Mouse (Mus musculus): ENCODE measurements at regions not wholly inside any gene's neighbourhood (a gene's known extent, or its start where the extent isn't known, plus 50 kb on each side); places are given as distances from the start of the nearest gene placed in this dataset.
"Not testable (repeated sequence)": the region's sequence is repeated elsewhere in the genome, so short reads cannot be mapped to it uniquely, and the experiment has no call there.

DNA sequence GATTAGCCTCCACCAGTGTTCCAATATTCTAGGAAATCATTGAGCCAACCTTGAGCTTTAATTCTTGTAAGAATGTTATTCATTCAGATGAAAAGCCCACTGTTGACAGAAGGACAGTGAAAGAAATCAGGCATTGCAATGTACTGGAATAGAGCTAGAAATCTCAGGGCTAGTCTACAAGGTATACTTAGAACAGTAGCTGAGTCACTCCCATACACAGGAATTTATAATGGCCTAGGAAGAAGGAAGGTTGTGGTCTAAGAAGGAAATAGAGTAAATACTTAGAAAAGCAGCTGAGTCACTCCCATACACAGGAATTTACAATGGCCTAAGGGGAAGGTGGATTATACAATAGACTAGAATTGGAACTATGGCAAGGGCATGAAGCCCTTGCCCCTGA is 174.6 kb downstream of the Fam181b start:
- ATAC-seq; H3K36me3 ChIP-seq (ENCODE audit: control insufficient read depth, insufficient read depth, low read length); H3K27ac ChIP-seq (ENCODE audit: low read length); H3K9ac ChIP-seq (ENCODE audit: low read depth, low read length); H3K4me3 ChIP-seq (ENCODE audit: low read depth, low read length); H3K27me3 ChIP-seq (ENCODE audit: control insufficient read depth, insufficient read depth, low read depth, low read length); H3K4me2 ChIP-seq (ENCODE audit: low read length); H3K4me1 ChIP-seq (ENCODE audit: control insufficient read depth, insufficient read depth, low read length); H3K9me3 ChIP-seq (replicated peaks; ENCODE audit: control insufficient read depth, low read length, poor library complexity, severe bottlenecking): not testable (repeated sequence)

DNA sequence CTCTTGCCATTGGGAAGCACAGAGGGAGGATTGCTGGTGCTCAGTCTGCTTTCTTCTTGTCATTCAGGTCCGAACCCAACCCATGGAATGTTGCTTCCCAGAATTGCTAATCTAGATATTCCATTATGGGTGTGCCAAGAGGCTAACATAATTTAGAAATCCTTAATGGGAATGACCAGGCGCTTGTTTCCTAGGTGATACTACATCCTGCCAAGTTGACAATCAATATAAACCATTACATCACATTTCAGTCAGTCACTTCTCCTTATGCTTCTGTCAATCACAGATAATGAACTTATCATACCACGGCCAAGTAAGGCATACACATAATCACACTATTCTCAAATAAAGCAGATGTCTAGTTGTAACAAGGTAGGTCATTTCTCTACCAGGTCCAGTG is 206.1 kb downstream of the Fam181b start:
- Histone ChIP-seq H3K4me3 (ENCODE audit: low read depth, low read length) (no peak overlapping the region), H3K9me3 (replicated peaks; ENCODE audit: control insufficient read depth, low read length, poor library complexity, severe bottlenecking) (no peaks in the 10 kb centered on the region), H3K9ac (ENCODE audit: low read depth, low read length) (no peak overlapping the region), H3K36me3 (ENCODE audit: control insufficient read depth, insufficient read depth, low read length) (no peaks in the 10 kb centered on the region), H3K4me2 (ENCODE audit: low read length) (no peak overlapping the region), H3K27ac (ENCODE audit: low read length) (no peak overlapping the region), H3K27me3 (ENCODE audit: control insufficient read depth, insufficient read depth, low read depth, low read length) (no peaks in the 10 kb centered on the region), H3K4me1 (ENCODE audit: control insufficient read depth, insufficient read depth, low read length) (no peaks in the 10 kb centered on the region)
- no peak for ATAC-seq
- 72% methylated on average over 3 of the region's 3 CpGs for WGBS

DNA sequence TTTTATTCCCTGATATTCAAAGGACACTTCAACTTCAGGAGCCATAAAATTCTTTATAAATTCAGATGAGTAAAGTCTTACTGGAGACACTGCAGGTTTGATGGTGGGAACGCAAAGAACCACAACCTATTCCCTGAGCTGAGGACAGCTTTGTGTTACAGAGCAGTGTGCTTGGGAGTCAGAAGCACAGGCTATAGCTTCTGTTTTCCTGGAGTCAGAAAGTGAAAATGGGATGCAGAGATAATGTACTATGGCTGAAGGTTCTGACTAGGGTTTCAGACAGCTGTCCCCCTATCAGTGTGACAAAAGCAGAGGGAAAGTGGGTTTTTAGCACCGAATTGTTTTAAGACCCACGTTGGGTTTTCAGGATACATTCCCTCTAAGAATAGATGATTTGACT is 211.8 kb downstream of the Fam181b start:
- H3K9ac ChIP-seq (ENCODE audit: low read depth, low read length) = no peak overlapping the region
- H3K27me3 ChIP-seq (ENCODE audit: control insufficient read depth, insufficient read depth, low read depth, low read length) = no peaks in the 10 kb centered on the region
- H3K4me1 ChIP-seq (ENCODE audit: control insufficient read depth, insufficient read depth, low read length) = peaks cover 7% of the 10 kb centered on the region
- no peaks in the 10 kb centered on the region for H3K9me3 ChIP-seq (replicated peaks; ENCODE audit: control insufficient read depth, low read length, poor library complexity, severe bottlenecking)
- H3K4me2 ChIP-seq (ENCODE audit: low read length) = no peak overlapping the region
- 0 out of 2 replicates have a peak overlapping the region, but pooled peaks have one; percentile 18 for H3K27ac ChIP-seq (ENCODE audit: low read length)
- 44% methylated on average over 3 of the region's 3 CpGs for WGBS
- no peak overlapping the region for H3K4me3 ChIP-seq (ENCODE audit: low read depth, low read length)
- no peak for ATAC-seq
- no peaks in the 10 kb centered on the region for H3K36me3 ChIP-seq (ENCODE audit: control insufficient read depth, insufficient read depth, low read length)

DNA sequence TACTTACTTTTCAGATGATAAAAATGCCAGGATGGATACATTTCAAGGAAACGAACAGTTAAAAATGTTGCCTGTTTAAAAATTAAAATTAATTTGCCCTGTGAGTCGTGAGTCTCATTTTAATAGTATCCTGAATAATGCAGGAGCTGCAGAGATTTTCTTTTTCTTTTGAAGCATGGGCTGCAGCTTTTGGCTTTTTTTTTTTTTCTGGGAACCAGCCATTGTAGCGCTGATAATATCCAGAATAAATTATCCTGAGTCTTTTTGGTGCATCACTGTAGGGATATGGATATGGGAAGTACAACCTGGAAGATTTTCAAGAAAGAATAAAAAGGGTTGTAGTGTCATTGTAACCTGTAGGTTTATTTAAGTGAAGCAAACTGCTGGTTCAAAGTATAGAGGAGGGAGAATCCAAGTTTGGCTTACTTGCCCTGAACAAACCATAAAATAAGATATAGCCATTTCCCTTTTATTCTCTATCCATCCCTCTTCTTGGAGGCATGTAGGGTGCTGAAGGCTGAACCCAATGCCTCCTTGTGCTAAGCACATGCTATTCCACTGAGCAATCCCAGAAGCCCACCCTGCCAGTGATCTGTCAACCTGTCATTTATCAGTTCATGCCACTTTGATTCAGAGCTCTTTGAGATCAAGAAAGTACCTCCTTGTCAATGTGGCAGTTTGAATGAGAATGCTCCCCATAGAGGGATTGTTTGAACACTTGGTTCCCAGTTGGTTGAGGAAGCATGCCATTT is 212.5 kb downstream of the Fam181b start:
- Histone ChIP-seq H3K4me1 (ENCODE audit: control insufficient read depth, insufficient read depth, low read length) (peaks cover 7% of the 10 kb centered on the region), H3K9ac (ENCODE audit: low read depth, low read length) (no peak overlapping the region), H3K36me3 (ENCODE audit: control insufficient read depth, insufficient read depth, low read length) (no peaks in the 10 kb centered on the region), H3K4me3 (ENCODE audit: low read depth, low read length) (no peak overlapping the region), H3K27me3 (ENCODE audit: control insufficient read depth, insufficient read depth, low read depth, low read length) (no peaks in the 10 kb centered on the region), H3K9me3 (replicated peaks; ENCODE audit: control insufficient read depth, low read length, poor library complexity, severe bottlenecking) (no peaks in the 10 kb centered on the region), H3K4me2 (ENCODE audit: low read length) (no peak overlapping the region), H3K27ac (ENCODE audit: low read length) (no peak overlapping the region)
- WGBS = 28% methylated on average over 3 of the region's 3 CpGs
- peak; percentile 76 for ATAC-seq

DNA sequence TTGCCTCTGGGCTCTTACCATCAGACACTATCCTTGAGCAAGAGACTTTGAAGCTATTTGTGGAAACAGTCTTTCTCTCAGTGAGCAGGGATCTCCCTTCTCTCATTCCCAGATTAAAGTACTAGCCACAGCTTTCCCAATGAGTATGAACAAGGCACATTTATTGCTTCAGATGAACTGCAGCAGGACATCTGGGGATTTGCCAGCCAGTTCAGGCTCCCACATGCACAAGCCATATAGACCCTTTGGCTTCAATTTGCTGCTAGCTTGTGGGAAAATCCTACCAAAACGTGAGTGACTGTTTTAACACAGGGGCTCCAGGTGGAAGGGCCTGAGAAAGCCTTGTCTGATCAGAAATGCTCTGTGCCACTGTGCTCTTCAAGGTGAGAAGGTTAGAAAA is 233.1 kb downstream of the Fam181b start:
- H3K9me3 ChIP-seq (replicated peaks; ENCODE audit: control insufficient read depth, low read length, poor library complexity, severe bottlenecking) = no peaks in the 10 kb centered on the region
- H3K4me3 ChIP-seq (ENCODE audit: low read depth, low read length) = no peak overlapping the region
- H3K9ac ChIP-seq (ENCODE audit: low read depth, low read length) = no peak overlapping the region
- H3K4me2 ChIP-seq (ENCODE audit: low read length) = no peak overlapping the region
- WGBS = 53% methylated on average over 1 of the region's 1 CpGs
- no peak for ATAC-seq
- no peak overlapping the region for H3K27ac ChIP-seq (ENCODE audit: low read length)
- no peaks in the 10 kb centered on the region for H3K36me3 ChIP-seq (ENCODE audit: control insufficient read depth, insufficient read depth, low read length)
- H3K27me3 ChIP-seq (ENCODE audit: control insufficient read depth, insufficient read depth, low read depth, low read length) = no peaks in the 10 kb centered on the region
- H3K4me1 ChIP-seq (ENCODE audit: control insufficient read depth, insufficient read depth, low read length) = no peaks in the 10 kb centered on the region; the same call in 1 of the 2 replicates

DNA sequence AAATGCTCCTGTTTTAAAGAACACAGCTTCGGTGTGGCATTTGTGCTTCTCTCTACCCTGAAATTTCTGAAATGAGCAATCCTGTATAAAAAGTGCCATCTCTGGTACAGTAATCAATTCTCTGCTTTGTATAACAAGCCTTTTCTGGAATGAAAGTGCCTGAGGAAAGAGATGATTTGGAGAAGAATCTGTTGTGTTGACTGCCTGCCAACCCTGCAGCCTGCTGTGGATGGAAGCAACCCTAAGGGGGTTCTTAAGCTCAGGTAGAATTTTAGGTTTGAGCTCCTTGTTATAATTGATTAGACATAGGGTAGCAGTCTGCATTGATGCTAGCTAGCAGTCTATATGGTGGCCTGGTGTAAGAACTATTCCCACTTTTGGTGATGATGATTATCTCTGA is 251.7 kb downstream of the Fam181b start:
- Histone ChIP-seq H3K4me1 (ENCODE audit: control insufficient read depth, insufficient read depth, low read length) (no peaks in the 10 kb centered on the region), H3K4me3 (ENCODE audit: low read depth, low read length) (no peak overlapping the region), H3K4me2 (ENCODE audit: low read length) (no peak overlapping the region), H3K27me3 (ENCODE audit: control insufficient read depth, insufficient read depth, low read depth, low read length) (no peaks in the 10 kb centered on the region), H3K9ac (ENCODE audit: low read depth, low read length) (no peak overlapping the region), H3K36me3 (ENCODE audit: control insufficient read depth, insufficient read depth, low read length) (no peaks in the 10 kb centered on the region), H3K9me3 (replicated peaks; ENCODE audit: control insufficient read depth, low read length, poor library complexity, severe bottlenecking) (no peaks in the 10 kb centered on the region), H3K27ac (ENCODE audit: low read length) (no peak overlapping the region)
- 69% methylated on average over 1 of the region's 1 CpGs for WGBS
- ATAC-seq = peak; percentile 25; the same call in 1 of the 2 replicates

DNA sequence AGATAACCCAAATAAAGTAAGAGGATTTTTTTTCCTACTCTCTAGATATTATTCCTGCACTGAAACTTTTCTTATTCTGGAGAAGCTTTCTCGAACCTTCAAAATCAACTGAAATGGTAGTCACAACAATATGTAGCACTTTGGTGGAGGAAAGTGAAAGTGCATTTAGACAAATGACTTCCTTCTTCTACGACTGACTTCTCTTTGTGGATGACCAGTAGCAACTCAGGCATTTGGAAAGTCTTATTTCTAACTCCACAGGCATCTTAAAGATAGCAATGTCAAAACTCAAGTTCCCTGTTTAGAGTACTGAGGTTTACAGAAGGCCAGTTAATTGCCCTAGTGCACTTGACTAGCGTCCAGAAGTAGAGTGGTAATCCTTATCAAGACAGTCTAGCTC is 252.5 kb downstream of the Fam181b start:
- no peak for ATAC-seq
- no peak overlapping the region for H3K4me3 ChIP-seq (ENCODE audit: low read depth, low read length)
- no peaks in the 10 kb centered on the region for H3K36me3 ChIP-seq (ENCODE audit: control insufficient read depth, insufficient read depth, low read length)
- no peak overlapping the region for H3K27ac ChIP-seq (ENCODE audit: low read length)
- no peaks in the 10 kb centered on the region for H3K4me1 ChIP-seq (ENCODE audit: control insufficient read depth, insufficient read depth, low read length)
- H3K4me2 ChIP-seq (ENCODE audit: low read length) = no peak overlapping the region
- no peaks in the 10 kb centered on the region for H3K9me3 ChIP-seq (replicated peaks; ENCODE audit: control insufficient read depth, low read length, poor library complexity, severe bottlenecking)
- no peaks in the 10 kb centered on the region for H3K27me3 ChIP-seq (ENCODE audit: control insufficient read depth, insufficient read depth, low read depth, low read length)
- H3K9ac ChIP-seq (ENCODE audit: low read depth, low read length) = no peak overlapping the region
- WGBS = 80% methylated on average over 3 of the region's 3 CpGs

DNA sequence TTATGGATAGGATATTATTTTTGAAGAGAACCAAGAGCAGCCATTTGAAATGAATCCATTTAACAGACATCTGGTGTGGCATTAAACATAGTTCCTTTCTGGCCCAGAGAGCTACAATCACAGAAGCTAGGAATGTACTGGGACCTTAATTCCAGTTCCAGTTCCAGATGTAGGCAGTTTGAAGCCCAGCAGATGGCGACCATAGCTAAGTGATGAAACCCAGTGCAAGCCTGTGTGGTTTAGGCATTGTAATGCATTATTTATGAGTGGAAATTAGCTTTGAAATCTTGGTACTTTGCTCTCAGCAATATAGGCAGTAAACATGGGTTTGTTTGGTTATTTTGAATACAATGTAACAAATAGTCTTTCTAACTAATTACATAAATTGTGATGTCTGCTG is 256.8 kb downstream of the Fam181b start:
- H3K9me3 ChIP-seq (replicated peaks; ENCODE audit: control insufficient read depth, low read length, poor library complexity, severe bottlenecking) = no peaks in the 10 kb centered on the region
- no peak overlapping the region for H3K4me3 ChIP-seq (ENCODE audit: low read depth, low read length)
- no peaks in the 10 kb centered on the region for H3K36me3 ChIP-seq (ENCODE audit: control insufficient read depth, insufficient read depth, low read length)
- 16% methylated on average over 1 of the region's 1 CpGs for WGBS
- no peaks in the 10 kb centered on the region for H3K27me3 ChIP-seq (ENCODE audit: control insufficient read depth, insufficient read depth, low read depth, low read length)
- peak; percentile 80 for ATAC-seq
- H3K9ac ChIP-seq (ENCODE audit: low read depth, low read length) = no peak overlapping the region
- H3K27ac ChIP-seq (ENCODE audit: low read length) = no peak overlapping the region
- no peaks in the 10 kb centered on the region for H3K4me1 ChIP-seq (ENCODE audit: control insufficient read depth, insufficient read depth, low read length)
- H3K4me2 ChIP-seq (ENCODE audit: low read length) = no peak overlapping the region
